Mouse (Mus musculus) neural tube, embryonic 12.5 days (tissue): ENCODE data around the gene Six2. TPM values are rescaled to one million over a fixed set of nuclear protein-coding genes. Genes with fewer than 3 reads are reported as not detected.

Experiments used
- polyA plus RNA-seq: library from polyadenylated mRNA; unstranded; fragments of >200 nt; fragmentation: Nextera tagmentation; extraction: Ambion mirVana; gene quantifications from 2 replicates; pipeline ENCODE4 v1.2.1, GENCODE M21; 2016

The Six2 gene
- polyA plus RNA-seq, 1 experiment from 2014 or later: 0.75 TPM

Other genes with a start within 250 kb of the Six2 start
- gene Six3, start 74.7 kb downstream of the Six2 start, polyA plus RNA-seq: 0.13 TPM in 1 of 2 replicates, not detected in the other